Mouse (Mus musculus) liver, embryonic 12.5 days (tissue): Measurements from ENCODE around the gene Spdye4a. TPM values are rescaled to one million over a fixed set of nuclear protein-coding genes. Genes with fewer than 3 reads are reported as not detected.
A peak's percentile ranks its signal among the peaks of the same experiment; 100 is the strongest.
"Not testable (repeated sequence)": the region's sequence is repeated elsewhere in the genome, so short reads cannot be mapped to it uniquely, and the experiment has no call there.

ENCODE experiments used
- ATAC-seq: fragments of 200-750 bp; cut with Nextera tagmentation; 2 replicates; pipeline ENCODE4 v1.8.0; 2017; ENCODE audit warnings: moderate number of reproducible peaks, mild to moderate bottlenecking, moderate library complexity
- H3K27ac ChIP-seq: fragments of 300-500 bp; sonication (generic); 2 replicates; pipeline ENCODE4 v1.5.1; 2016; ENCODE audit warnings: mild to moderate bottlenecking
- H3K27me3 ChIP-seq: fragments of 300-500 bp; sonication (generic); replicated peaks from 2 replicates; pipeline ENCODE4 v1.6.1; 2016; ENCODE audit warnings: mild to moderate bottlenecking, moderate library complexity
- H3K36me3 ChIP-seq: fragments of 300-500 bp; sonication (generic); 2 replicates; pipeline ENCODE4 v1.6.1; 2016; ENCODE audit warnings: mild to moderate bottlenecking, moderate library complexity
- H3K4me1 ChIP-seq: fragments of 300-500 bp; sonication (generic); 2 replicates; pipeline ENCODE4 v1.6.1; 2016
- H3K4me2 ChIP-seq: fragments of 300-500 bp; sonication (generic); 2 replicates; pipeline ENCODE4 v1.6.1; 2016; ENCODE audit warnings: mild to moderate bottlenecking, moderate library complexity
- H3K4me3 ChIP-seq: fragments of 300-500 bp; sonication (generic); 2 replicates; pipeline ENCODE4 v1.5.1; 2016; ENCODE audit warnings: mild to moderate bottlenecking, moderate library complexity
- H3K9ac ChIP-seq: fragments of 300-500 bp; sonication (generic); 2 replicates; pipeline ENCODE4 v1.6.1; 2016; ENCODE audit warnings: mild to moderate bottlenecking, moderate library complexity
- H3K9me3 ChIP-seq: fragments of 300-500 bp; sonication (generic); replicated peaks from 2 replicates; pipeline ENCODE4 v1.6.1; 2016; ENCODE audit warnings: mild to moderate bottlenecking, moderate library complexity
- WGBS: fragments of 180-500 bp; shearing (Covaris S2); methylation state at CpG from one replicate; pipeline ENCODE4 v1.1.7; 2016; ENCODE audit not compliant: insufficient replicate concordance; 5-methylcytosine and 5-hydroxymethylcytosine counted together
- polyA plus RNA-seq: library from polyadenylated mRNA; unstranded; fragments of >200 nt; fragmentation: Nextera tagmentation; extraction: Ambion mirVana; gene quantifications from 2 replicates; pipeline ENCODE4 v1.2.1, GENCODE M21; 2016

Spdye4a gene
- polyA plus RNA-seq, 1 experiment from 2014 or later: not detected

DNA sequence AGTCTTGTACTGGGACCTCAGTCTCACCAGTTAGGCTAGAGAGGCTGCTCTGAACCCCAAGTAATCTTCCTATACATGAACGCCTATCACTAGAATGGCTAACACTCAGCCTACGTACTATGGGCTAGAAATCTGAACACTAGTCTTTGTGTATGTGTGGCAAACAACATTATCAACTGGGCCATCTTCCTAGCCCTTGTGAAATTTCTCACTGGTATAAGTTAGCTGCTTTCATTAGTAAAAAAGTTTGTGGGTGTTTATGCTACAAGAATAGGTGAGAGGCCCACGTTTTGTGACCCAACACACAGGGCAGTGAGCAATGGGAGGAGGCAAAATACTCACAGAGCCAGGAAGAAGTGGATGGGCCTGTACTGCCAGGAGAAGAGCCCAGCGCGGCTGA is 5.7 kb downstream of the Spdye4a start:
- Histone ChIP-seq H3K9ac (no peak overlapping the region), H3K4me1 (no peaks in the 10 kb centered on the region), H3K4me3 (no peak overlapping the region), H3K27me3 (0 out of 2 replicates have a peak, but pooled peaks cover 7% of the 10 kb centered on the region), H3K9me3 (no peaks in the 10 kb centered on the region), H3K4me2 (no peak overlapping the region), H3K27ac (no peak overlapping the region), H3K36me3 (no peaks in the 10 kb centered on the region)
- WGBS: 57% methylated on average over 5 of the region's 5 CpGs
- no peak for ATAC-seq

DNA sequence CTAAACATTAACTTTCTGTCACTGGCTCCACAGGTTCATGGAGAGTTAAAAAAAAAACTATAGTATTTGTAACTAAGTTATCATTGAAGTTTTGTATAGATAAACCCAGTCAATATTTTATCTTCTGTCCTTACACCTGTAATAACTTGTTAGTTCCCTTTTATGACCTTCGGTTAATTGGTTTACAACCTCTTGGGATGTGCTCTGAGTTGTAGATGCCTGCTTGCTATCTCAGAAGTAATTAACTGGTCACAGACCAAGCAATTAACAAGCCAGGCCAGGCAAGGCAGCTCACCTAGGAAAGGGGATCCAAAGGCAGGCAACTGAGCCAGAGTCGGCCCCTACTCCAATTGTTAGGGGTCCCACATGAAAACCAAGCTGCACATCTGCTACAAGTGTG is 12.9 kb downstream of the Spdye4a start:
- Histone ChIP-seq H3K27me3 (no peaks in the 10 kb centered on the region), H3K4me1 (no peaks in the 10 kb centered on the region), H3K4me2 (no peak overlapping the region), H3K9me3 (peaks cover 3% of the 10 kb centered on the region), H3K4me3 (no peak overlapping the region), H3K36me3 (no peaks in the 10 kb centered on the region), H3K27ac (no peak overlapping the region), H3K9ac (no peak overlapping the region)
- no peak for ATAC-seq
- WGBS: 53% methylated on average over 2 of the region's 2 CpGs

DNA sequence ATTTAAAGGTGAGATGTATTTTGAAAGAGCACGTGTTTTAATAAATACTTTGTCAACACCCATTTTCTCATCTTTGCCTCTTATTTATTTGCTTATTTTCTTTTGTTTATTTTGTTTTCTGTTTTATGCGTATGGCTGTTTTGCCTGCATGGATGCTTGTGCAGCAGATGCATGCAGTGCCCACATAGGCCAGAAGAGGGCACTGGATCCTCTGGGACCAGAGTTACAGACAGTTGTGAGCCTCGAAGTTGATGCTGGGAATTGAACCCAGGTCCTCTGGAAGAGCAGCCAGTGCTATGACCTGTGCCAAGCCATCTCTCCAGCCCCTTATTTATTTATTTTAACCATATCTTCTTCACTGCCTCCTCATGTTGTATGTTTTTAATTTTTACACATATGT is 21.7 kb downstream of the Spdye4a start:
- H3K27me3 ChIP-seq: no peaks in the 10 kb centered on the region
- 55% methylated on average over 3 of the region's 3 CpGs for WGBS

GRCm38 (mm10) chr5:143196506-143196905 is 30.2 kb downstream of the Spdye4a start:
- Histone ChIP-seq H3K4me2 (no peak overlapping the region), H3K36me3 (no peaks in the 10 kb centered on the region), H3K4me3 (no peak overlapping the region), H3K4me1 (no peaks in the 10 kb centered on the region), H3K27ac (no peak overlapping the region), H3K27me3 (peaks cover 9% of the 10 kb centered on the region), H3K9me3 (no peaks in the 10 kb centered on the region), H3K9ac (no peak overlapping the region)
- WGBS: 56% methylated on average over 4 of the region's 4 CpGs
- ATAC-seq: no peak

More for the DNA sequence above, 21.7 kb downstream of the Spdye4a start:
- Histone ChIP-seq H3K4me1 (no peaks in the 10 kb centered on the region), H3K27ac (no peak overlapping the region), H3K9me3 (peaks cover 12% of the 10 kb centered on the region), H3K36me3 (no peaks in the 10 kb centered on the region), H3K9ac (no peak overlapping the region), H3K4me2 (no peak overlapping the region), H3K4me3 (no peak overlapping the region)
- ATAC-seq: no peak

- no peak overlapping the region for H3K27ac ChIP-seq
- 37% methylated on average over 2 of the region's 2 CpGs for WGBS
- no peak overlapping the region for H3K4me3 ChIP-seq
- no peak for ATAC-seq
- no peaks in the 10 kb centered on the region for H3K4me1 ChIP-seq
- H3K9ac ChIP-seq: no peak overlapping the region
- peaks cover 9% of the 10 kb centered on the region for H3K27me3 ChIP-seq
- H3K36me3 ChIP-seq: no peaks in the 10 kb centered on the region
- H3K9me3 ChIP-seq: no peaks in the 10 kb centered on the region
- H3K4me2 ChIP-seq: no peak overlapping the region
These were observed 31.5 kb downstream of the Spdye4a start for GRCm38 (mm10) chr5:143195166-143195565.

GRCm38 (mm10) chr5:143194747-143195146 is 31.9 kb downstream of the Spdye4a start:
- H3K9ac ChIP-seq, H3K4me2 ChIP-seq, H3K27me3 ChIP-seq, H3K4me3 ChIP-seq, H3K4me1 ChIP-seq, H3K36me3 ChIP-seq, H3K9me3 ChIP-seq, H3K27ac ChIP-seq, ATAC-seq: not testable (repeated sequence)
- WGBS: 40% methylated on average over 8 of the region's 8 CpGs

- peaks cover 9% of the 10 kb centered on the region for H3K27me3 ChIP-seq
- no peak overlapping the region for H3K4me3 ChIP-seq
- no peak overlapping the region for H3K27ac ChIP-seq
- no peak for ATAC-seq
- no peaks in the 10 kb centered on the region for H3K4me1 ChIP-seq
- H3K9me3 ChIP-seq: no peaks in the 10 kb centered on the region
- no peak overlapping the region for H3K9ac ChIP-seq
- no peak overlapping the region for H3K4me2 ChIP-seq
- WGBS: 77% methylated on average over 8 of the region's 8 CpGs
- no peaks in the 10 kb centered on the region for H3K36me3 ChIP-seq
These were observed 33.9 kb downstream of the Spdye4a start for GRCm38 (mm10) chr5:143192806-143193205.

DNA sequence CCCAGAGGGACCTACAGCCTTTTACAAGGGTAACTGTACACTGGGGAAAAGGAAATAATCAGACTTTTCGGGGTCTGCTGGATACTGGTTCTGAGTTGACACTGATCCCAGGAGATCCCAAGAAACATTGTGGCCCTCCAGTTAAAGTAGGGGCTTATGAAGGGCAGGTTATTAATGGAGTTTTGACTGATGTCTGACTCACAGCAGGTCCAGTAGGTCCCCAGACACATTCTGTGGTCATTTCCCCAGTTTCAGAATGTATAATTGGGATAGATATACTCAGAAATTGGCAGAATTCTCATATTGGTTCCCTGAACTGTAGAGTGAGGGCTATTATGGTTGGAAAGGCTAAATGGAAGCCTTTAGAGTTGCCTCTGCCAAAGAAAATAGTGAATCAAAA is 38.7 kb downstream of the Spdye4a start:
- ATAC-seq, H3K9me3 ChIP-seq, H3K4me3 ChIP-seq: not testable (repeated sequence)

GRCm38 (mm10) chr5:143180255-143181076 is 46.2 kb downstream of the Spdye4a start, which contains the start of the genes Rbak and Spdye4b:
TSS of gene Rbak (minus strand) at chr5:143180775.
TSS of gene Spdye4b (plus strand) at chr5:143181017.
- Histone ChIP-seq H3K9me3 (peaks cover 9% of the 10 kb centered on the region), H3K27me3 (peaks cover 6% of the 10 kb centered on the region; the same call in 1 of the 2 replicates), H3K9ac (peak within 1 kb of the TSS; percentile 69), H3K4me1 (peaks cover 21% of the 10 kb centered on the region), H3K4me3 (peak within 1 kb of the TSS; percentile 62), H3K27ac (0 out of 2 replicates have a peak within 1 kb of the TSS, but pooled peaks have one; percentile 7), H3K36me3 (peaks cover 32% of the 10 kb centered on the region), H3K4me2 (peak within 1 kb of the TSS; percentile 84)
- WGBS: under 1% methylated on average over 58 of the region's 58 CpGs
- peak; percentile 88 for ATAC-seq

More for the DNA sequence above, 38.7 kb downstream of the Spdye4a start:
- not testable (repeated sequence) for H3K36me3 ChIP-seq, H3K4me2 ChIP-seq, H3K27ac ChIP-seq, H3K9ac ChIP-seq, H3K4me1 ChIP-seq, H3K27me3 ChIP-seq
- WGBS: 70% methylated on average over 1 of the region's 1 CpGs

DNA sequence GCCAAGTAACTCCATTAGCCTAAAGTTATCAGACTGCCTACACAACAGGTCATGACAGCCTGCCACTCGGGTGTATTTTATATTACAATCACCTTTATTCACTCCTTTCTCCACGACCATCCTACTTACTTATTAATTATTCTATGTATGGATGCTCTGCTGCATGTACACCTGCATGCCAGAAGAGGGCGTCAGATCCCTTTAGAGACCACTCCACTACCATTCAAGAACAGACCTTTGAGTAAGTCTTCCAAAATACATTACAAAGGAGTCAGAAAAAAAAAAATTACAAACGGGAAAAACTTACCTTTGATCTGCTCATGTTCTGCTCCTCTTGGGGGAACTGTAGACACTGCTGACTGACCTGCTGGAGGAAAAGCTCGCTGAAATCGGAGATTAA is 47.5 kb downstream of the Spdye4a start:
- ATAC-seq: no peak
- Histone ChIP-seq H3K9me3 (peaks cover 9% of the 10 kb centered on the region), H3K27ac (no peak overlapping the region), H3K4me2 (peak overlapping the region; percentile 84), H3K27me3 (0 out of 2 replicates have a peak, but pooled peaks cover 5% of the 10 kb centered on the region), H3K36me3 (peaks cover 44% of the 10 kb centered on the region), H3K9ac (no peak overlapping the region), H3K4me3 (peak overlapping the region; percentile 62; the same call in 1 of the 2 replicates), H3K4me1 (peaks cover 21% of the 10 kb centered on the region)
- WGBS: 38% methylated on average over 6 of the region's 6 CpGs

- no peak for ATAC-seq
- 74% methylated on average over 3 of the region's 3 CpGs for whole genome bisulfite sequencing
- no peaks in the 10 kb centered on the region for H3K27me3 ChIP-seq
- H3K4me1 ChIP-seq: peaks cover 21% of the 10 kb centered on the region
- H3K9ac ChIP-seq: no peak overlapping the region
- H3K4me3 ChIP-seq: no peak overlapping the region
- H3K27ac ChIP-seq: no peak overlapping the region
- no peak overlapping the region for H3K4me2 ChIP-seq
- H3K9me3 ChIP-seq: peaks cover 19% of the 10 kb centered on the region
- H3K36me3 ChIP-seq: peaks cover 60% of the 10 kb centered on the region
These were observed 49.0 kb downstream of the Spdye4a start for GRCm38 (mm10) chr5:143177541-143178200.

GRCm38 (mm10) chr5:143175970-143176369 is 50.7 kb downstream of the Spdye4a start:
- Histone ChIP-seq H3K4me3 (no peak overlapping the region), H3K27me3 (no peaks in the 10 kb centered on the region), H3K36me3 (peaks cover 71% of the 10 kb centered on the region), H3K4me2 (no peak overlapping the region), H3K27ac (no peak overlapping the region), H3K4me1 (peaks cover 19% of the 10 kb centered on the region), H3K9ac (no peak overlapping the region), H3K9me3 (peaks cover 19% of the 10 kb centered on the region)
- no peak for ATAC-seq
- 77% methylated on average over 4 of the region's 4 CpGs for WGBS
